Mouse (Mus musculus) ES-Bruce4 (cell line): Measurements from ENCODE around the gene Crtac1. TPM values are rescaled to one million over a fixed set of nuclear protein-coding genes. Genes with fewer than 3 reads are reported as not detected.

Experiments used
- H3K27ac ChIP-seq: 2 replicates; pipeline ENCODE4 v1.5.1; 2012; ENCODE audit warnings: low read length, inconsistent platforms; ENCODE audit not compliant: insufficient read depth
- H3K27me3 ChIP-seq: 2 replicates; pipeline ENCODE4 v1.6.1; 2012; ENCODE audit warnings: mild to moderate bottlenecking, low read length, inconsistent platforms; ENCODE audit not compliant: control insufficient read depth, poor library complexity, insufficient read depth, severe bottlenecking
- H3K36me3 ChIP-seq: 2 replicates; pipeline ENCODE4 v1.6.1; 2012; ENCODE audit warnings: inconsistent platforms, mild to moderate bottlenecking, low read length, moderate library complexity; ENCODE audit not compliant: control insufficient read depth, poor library complexity, insufficient read depth, severe bottlenecking
- H3K4me1 ChIP-seq: one replicate; pipeline ENCODE4 v1.8.1; 2011; ENCODE audit warnings: low read length; ENCODE audit not compliant: control insufficient read depth, insufficient read depth
- H3K4me3 ChIP-seq: 2 replicates; pipeline ENCODE4 v1.5.1; 2011; ENCODE audit warnings: low read depth, mild to moderate bottlenecking, low read length
- H3K9ac ChIP-seq: 2 replicates; pipeline ENCODE4 v1.6.1; 2012; ENCODE audit warnings: low read depth, mild to moderate bottlenecking, inconsistent platforms; ENCODE audit not compliant: poor library complexity, severe bottlenecking
- H3K9me3 ChIP-seq: replicated peaks from 2 replicates; pipeline ENCODE4 v1.6.1; 2012; ENCODE audit warnings: mild to moderate bottlenecking, low read length, inconsistent platforms; ENCODE audit not compliant: control insufficient read depth, poor library complexity, insufficient read depth, severe bottlenecking
- CTCF ChIP-seq: IDR thresholded peaks from one replicate; pipeline ENCODE4 v1.8.1; 2011; ENCODE audit warnings: low read depth, low read length
- EP300 ChIP-seq: IDR thresholded peaks from 2 replicates; pipeline ENCODE4 v1.6.1; 2011; ENCODE audit warnings: low read depth, low read length; ENCODE audit not compliant: insufficient read depth
- POLR2A ChIP-seq: IDR thresholded peaks from one replicate; pipeline ENCODE4 v1.8.1; 2011; ENCODE audit warnings: low read length; ENCODE audit not compliant: insufficient read depth
- polyA plus RNA-seq: library from polyadenylated mRNA; stranded (reverse); fragments of >200 nt; gene quantifications from 2 replicates; pipeline ENCODE4 v1.2.4, GENCODE M21; 2011; ENCODE audit warnings: low read depth; ENCODE audit not compliant: missing spikeins, insufficient read depth, insufficient read length

Crtac1 gene
- polyA plus RNA-seq, 1 experiment: 12.7 TPM

- H3K27ac ChIP-seq: no peak overlapping the region
- TF ChIP-seq POLR2A (no peak), EP300 (no peak), CTCF (no peak)
These were observed 54.4 kb downstream of the Crtac1 start for GRCm38 (mm10) chr19:42377206-42377605.

GRCm38 (mm10) chr19:42363551-42363950 lies 68.0 kb downstream of the Crtac1 start:
- no peak overlapping the region for H3K27ac ChIP-seq
- H3K36me3 ChIP-seq: no peaks in the 10 kb centered on the region
- no peaks in the 10 kb centered on the region for H3K4me1 ChIP-seq
- H3K4me3 ChIP-seq: no peak overlapping the region
- TF ChIP-seq POLR2A (no peak), CTCF (no peak), EP300 (no peak)
- no peaks in the 10 kb centered on the region for H3K27me3 ChIP-seq
- no peak overlapping the region for H3K9ac ChIP-seq
- H3K9me3 ChIP-seq: 0 out of 2 replicates have a peak, but pooled peaks cover 4% of the 10 kb centered on the region

More at GRCm38 (mm10) chr19:42377206-42377605, 54.4 kb downstream of the Crtac1 start:
- Histone ChIP-seq H3K36me3 (no peaks in the 10 kb centered on the region), H3K4me3 (no peak overlapping the region), H3K9me3 (no peaks in the 10 kb centered on the region), H3K27me3 (no peaks in the 10 kb centered on the region), H3K9ac (no peak overlapping the region), H3K4me1 (peaks cover 5% of the 10 kb centered on the region)

- Histone ChIP-seq H3K27me3 (no peaks in the 10 kb centered on the region), H3K9me3 (0 out of 2 replicates have a peak, but pooled peaks cover 4% of the 10 kb centered on the region), H3K4me1 (no peaks in the 10 kb centered on the region), H3K27ac (no peak overlapping the region), H3K36me3 (no peaks in the 10 kb centered on the region), H3K4me3 (no peak overlapping the region), H3K9ac (no peak overlapping the region)
- TF ChIP-seq CTCF: no peak
- no peak for TF ChIP-seq EP300
- TF ChIP-seq POLR2A: no peak
These were observed 73.2 kb downstream of the Crtac1 start for GRCm38 (mm10) chr19:42358406-42358805.

- H3K36me3 ChIP-seq: no peaks in the 10 kb centered on the region
- no peak overlapping the region for H3K4me3 ChIP-seq
- no peak overlapping the region for H3K9ac ChIP-seq
- no peaks in the 10 kb centered on the region for H3K27me3 ChIP-seq
- H3K9me3 ChIP-seq: no peaks in the 10 kb centered on the region
- H3K27ac ChIP-seq: no peak overlapping the region
- H3K4me1 ChIP-seq: no peaks in the 10 kb centered on the region
- no peak for TF ChIP-seq POLR2A
- TF ChIP-seq CTCF: no peak
- no peak for TF ChIP-seq EP300
These were observed 74.7 kb downstream of the Crtac1 start for GRCm38 (mm10) chr19:42356854-42357253.

GRCm38 (mm10) chr19:42355476-42355875 lies 76.1 kb downstream of the Crtac1 start:
- H3K4me3 ChIP-seq: no peak overlapping the region
- no peaks in the 10 kb centered on the region for H3K36me3 ChIP-seq
- H3K4me1 ChIP-seq: no peaks in the 10 kb centered on the region
- no peak overlapping the region for H3K9ac ChIP-seq
- H3K27ac ChIP-seq: no peak overlapping the region
- no peaks in the 10 kb centered on the region for H3K27me3 ChIP-seq
- H3K9me3 ChIP-seq: peaks cover 8% of the 10 kb centered on the region
- TF ChIP-seq EP300 (no peak), CTCF (no peak), POLR2A (no peak)

GRCm38 (mm10) chr19:42341183-42341582 lies 90.4 kb downstream of the Crtac1 start:
- Histone ChIP-seq H3K27me3 (no peaks in the 10 kb centered on the region), H3K4me3 (no peak overlapping the region), H3K36me3 (no peaks in the 10 kb centered on the region), H3K4me1 (no peaks in the 10 kb centered on the region), H3K27ac (no peak overlapping the region), H3K9ac (no peak overlapping the region), H3K9me3 (peaks cover 8% of the 10 kb centered on the region)
- TF ChIP-seq EP300 (no peak), POLR2A (no peak), CTCF (peak; percentile 84)
